Mouse (Mus musculus) frontal cortex, postnatal 36 days (tissue): Measurements from ENCODE around the gene Psg25.
"Not testable (repeated sequence)": the region's sequence is repeated elsewhere in the genome, so short reads cannot be mapped to it uniquely, and the experiment has no call there.

Experiments used
- DNase-seq, 2 experiments: peaks; one replicate each; pipeline ENCODE4 v3.0.0; 2022; ENCODE audit warnings: low spot score in 2 of 2

Gene Psg25

DNA sequence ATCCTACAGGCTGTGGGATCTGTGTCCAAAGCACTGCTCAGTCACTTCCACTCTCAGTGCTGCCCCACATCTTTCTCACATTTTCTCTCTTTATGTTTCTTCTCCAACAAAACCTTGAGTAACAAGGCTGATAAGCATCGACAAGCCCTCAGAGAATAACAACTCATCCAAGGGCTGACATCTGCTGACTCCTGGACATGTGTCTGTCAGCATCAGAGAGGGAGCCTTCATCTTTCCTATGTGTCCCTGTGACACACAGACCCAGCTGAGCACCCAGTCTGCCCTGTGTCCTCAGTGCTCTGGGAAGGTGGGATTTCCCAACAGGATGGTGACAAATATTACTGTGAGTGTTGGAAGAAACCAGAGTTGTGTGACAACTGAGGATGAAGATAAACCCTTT, at the start of gene Psg25:
Psg25 (minus strand) TSS at position 101 of the 400 bp plus-strand sequence.
- no peak for DNase-seq

DNA sequence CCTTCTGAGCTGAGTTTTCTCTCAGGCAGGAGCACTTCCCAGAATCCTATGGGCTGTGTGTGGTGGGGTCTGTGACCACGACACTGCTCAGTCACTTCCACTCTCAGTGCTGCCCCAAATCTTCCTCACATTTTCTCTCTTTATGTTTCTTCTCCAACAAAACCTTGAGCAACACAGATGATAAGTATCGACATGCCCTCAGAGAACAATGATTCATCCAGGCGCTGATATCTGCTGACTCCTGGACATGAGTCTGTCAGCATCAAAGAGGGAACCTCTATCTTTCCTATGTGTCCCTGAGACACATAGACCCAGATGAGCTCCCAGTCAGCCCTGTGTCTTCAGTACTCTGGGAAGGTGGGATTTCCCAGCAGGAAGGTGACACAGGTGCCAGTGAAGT, 35.1 kb upstream of the Psg25 start, which contains the start of gene Psg27:
Psg27 (minus strand) TSS at position 101 of the 400 bp plus-strand sequence.
- DNase-seq: no peak

DNA sequence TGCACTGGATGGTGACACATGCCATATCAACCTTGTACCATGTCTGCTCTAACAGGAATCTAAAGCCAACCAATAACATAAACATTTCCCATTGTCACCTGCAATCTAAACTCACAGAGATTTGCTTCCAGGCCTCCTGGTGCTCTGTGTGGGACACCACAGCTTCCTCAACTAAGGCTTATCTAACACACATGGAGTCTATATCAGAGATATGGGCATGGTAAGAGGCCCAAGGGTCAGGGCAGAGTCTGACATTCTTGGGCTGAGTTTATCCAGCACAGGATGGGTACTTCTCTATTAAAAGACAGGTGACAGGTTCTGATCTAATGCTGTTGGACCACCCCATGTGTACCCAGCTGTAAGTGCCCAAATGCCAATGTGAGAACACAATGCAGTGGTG, 27.8 kb upstream of the Psg25 start:
- DNase-seq: no peak

DNA sequence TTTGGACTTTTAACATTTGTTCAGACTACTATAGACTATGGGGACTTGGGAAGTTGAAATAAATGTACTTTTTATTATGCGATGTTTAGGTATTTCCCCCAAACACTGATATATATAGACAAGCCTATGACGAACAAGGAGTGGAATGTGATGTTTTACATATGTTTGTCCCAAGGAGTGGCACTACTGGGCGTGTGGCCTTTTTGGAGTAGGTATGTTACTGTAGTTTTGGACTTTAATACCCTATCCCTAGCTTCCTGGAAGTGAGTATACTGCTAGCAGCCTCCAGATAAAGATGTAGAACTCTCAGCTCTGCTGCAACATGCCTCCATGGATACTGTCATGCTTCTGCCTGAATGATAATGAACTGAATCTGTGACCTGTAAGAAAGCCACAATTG, 23.7 kb upstream of the Psg25 start:
- DNase-seq: not testable (repeated sequence)

DNA sequence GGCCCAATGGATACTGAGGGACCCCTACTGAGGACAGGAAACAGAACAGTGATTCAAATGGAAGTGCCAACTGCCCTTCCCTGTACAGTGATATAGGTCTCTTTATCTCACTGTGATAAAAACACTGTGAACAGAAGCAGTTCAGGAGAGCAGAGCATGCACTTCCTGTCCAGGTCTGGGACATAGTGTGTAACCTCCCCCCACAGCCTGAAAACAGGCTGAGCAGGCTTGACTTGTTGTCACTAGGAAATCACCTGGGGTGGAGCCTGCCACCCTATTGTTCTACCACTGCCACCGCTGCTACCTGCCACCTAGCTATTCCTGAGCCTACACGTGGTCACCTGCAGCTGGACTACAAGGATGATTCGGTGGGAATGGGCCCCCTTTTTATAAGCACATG, 1.4 kb upstream of the Psg25 start:
- no peak for DNase-seq

DNA sequence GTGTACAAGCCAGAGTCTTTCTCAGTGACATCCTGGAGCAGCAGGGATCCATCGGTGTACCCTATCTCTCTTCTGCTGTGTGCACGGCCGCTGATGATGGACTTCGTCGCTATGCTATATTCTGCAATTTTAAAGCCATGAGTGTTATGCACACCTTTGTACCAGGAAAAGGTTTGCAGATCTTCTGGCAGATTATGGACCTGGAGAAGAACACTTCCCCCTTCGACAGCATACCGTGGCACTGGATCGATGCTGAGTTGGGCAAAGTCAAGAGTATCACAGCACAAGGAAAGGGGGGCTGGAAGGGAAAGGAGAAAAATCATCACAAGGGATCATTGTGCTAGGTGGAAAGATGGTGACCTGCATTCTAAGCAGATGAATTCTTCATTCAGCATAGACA, 7.4 kb downstream of the Psg25 start:
- no peak for DNase-seq

DNA sequence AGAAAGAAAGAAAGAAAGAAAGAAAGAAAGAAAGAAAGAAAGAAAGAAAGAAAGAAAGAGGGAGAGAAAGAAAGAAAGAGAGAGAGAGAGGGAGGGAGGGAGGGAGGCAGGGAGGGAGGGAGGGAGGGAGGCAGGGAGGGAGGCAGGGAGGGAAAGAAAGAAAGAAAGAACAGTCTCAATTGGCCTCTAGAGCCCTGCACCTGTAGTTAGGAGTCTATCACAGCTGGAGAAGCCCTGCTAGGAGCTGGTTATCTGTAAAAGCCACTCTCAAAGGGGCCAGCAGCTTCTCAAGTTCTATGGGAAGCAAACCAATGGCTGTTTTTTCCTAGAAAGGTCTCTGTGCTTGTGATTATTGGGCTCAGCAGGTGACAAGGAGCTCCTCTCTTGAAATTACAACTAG, 19.2 kb downstream of the Psg25 start:
- not testable (repeated sequence) for DNase-seq

DNA sequence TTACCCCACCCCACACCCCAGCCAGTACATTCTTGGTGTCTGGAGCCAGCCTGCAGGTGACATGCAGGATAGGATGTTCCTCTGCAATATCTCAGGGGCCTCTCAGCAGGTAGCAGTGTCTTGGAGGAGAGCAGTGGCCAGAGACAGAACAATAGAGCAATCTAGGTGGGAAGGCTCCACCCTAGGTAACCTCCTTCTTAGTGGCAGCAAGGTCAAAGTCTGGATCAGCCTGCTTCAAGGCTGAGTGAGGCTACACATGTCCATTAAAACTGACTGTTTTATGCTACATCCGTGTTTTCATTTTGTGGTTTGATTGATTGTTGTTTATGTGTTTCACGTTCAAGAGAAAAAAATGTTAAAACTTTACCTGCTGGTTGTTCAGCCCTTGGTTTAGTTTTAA, 19.7 kb downstream of the Psg25 start:
- DNase-seq: not testable (repeated sequence)

DNA sequence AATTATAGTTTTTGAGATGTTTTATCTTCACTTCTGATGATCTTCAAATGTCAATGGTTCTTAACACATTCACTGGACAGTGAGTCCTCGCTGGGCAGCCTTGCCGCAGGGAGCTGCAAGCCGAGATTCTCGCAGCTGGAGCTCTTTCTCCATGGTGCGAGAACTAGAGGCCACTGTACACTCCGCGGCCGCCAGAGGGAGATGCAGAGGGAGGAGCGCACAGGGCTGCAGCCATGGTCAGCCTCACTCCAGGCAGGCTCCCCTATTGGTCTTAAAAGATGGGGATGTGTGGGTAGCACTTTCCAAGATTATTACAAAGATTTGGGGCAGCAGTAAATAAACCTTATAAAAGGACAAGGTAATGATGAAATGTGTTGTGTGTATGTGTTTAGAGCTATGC, 20.6 kb downstream of the Psg25 start:
- DNase-seq: no peak

DNA sequence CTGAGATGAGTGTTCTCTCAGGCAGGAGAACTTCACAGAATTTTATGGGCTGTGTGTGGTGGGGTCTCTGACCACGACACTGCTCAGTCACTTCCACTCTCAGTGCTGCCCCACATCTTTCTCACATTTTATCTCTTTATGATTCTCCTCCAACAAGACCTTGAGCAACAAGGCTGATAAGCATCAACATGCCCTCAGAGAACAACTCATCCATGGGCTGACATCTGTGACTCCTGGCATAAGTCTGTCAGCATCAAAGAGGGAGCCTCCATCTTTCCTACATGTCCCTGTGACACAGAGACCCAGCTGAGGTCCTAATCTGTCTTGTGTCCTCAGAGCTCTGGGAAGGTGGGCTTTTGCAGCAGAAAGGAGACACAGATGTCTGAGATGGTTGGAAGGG, 48.0 kb downstream of the Psg25 start, which contains the start of gene Psg26:
Psg26 (minus strand) TSS at position 101 of the 400 bp plus-strand sequence.
- DNase-seq: no peak
